Mouse (Mus musculus) thymus, adult 2 months (tissue): ENCODE results near the gene Osbpl2.

Experiments used
- CTCF ChIP-seq: fragments of 200-500 bp; IDR thresholded peaks from 2 replicates; pipeline ENCODE4 v1.5.1; 2012; ENCODE audit warnings: mild to moderate bottlenecking, control low read depth, low read length, moderate library complexity, borderline replicate concordance; ENCODE audit not compliant: control insufficient read depth, poor library complexity, insufficient read depth; ENCODE audit errors: extremely low read depth
- POLR2A ChIP-seq: fragments of 200-500 bp; IDR thresholded peaks from 2 replicates; pipeline ENCODE4 v1.6.1; 2012; ENCODE audit warnings: mild to moderate bottlenecking, low read length, control low read depth, moderate library complexity; ENCODE audit not compliant: control insufficient read depth, poor library complexity, insufficient read depth; ENCODE audit errors: extremely low read depth

DNA sequence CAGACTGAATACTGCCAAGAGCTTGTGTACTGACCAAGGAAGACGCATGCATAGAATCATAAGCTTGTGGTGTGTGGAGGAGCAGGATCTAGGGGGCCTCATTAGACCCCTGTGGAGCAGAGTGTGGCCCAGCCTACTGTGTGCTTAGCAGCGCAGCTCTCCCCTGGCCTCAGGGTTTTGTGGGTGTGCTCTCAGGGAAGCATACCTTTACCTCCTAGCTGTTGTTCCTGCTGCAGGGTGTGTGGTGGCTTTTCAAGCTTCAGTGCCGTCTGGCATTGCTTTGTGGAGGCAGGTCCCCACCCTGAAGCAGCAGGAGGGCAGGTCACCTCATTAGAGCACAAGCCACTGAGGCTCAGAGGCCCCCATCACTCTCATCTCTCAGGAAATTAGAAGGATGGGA is 41.5 kb upstream of the Osbpl2 start:
- no peak for TF ChIP-seq CTCF
- TF ChIP-seq POLR2A = no peak
